Mouse (Mus musculus) cerebellum, adult 2 months (tissue): ENCODE measurements at regions not wholly inside any gene's neighbourhood (a gene's known extent, or its start where the extent isn't known, plus 50 kb on each side); places are given as distances from the start of the nearest gene placed in this dataset.

Source experiments
- CTCF ChIP-seq: fragments of 200-500 bp; IDR thresholded peaks from 2 replicates; pipeline ENCODE4 v1.5.1; 2011; ENCODE audit warnings: low read depth, mild to moderate bottlenecking, control low read depth, low read length, moderate library complexity, borderline replicate concordance; ENCODE audit not compliant: insufficient read depth
- POLR2A ChIP-seq: fragments of 200-500 bp; IDR thresholded peaks from 2 replicates; pipeline ENCODE4 v1.6.1; 2011; ENCODE audit warnings: low read length, control low read depth, borderline replicate concordance; ENCODE audit not compliant: insufficient read depth

GRCm38 (mm10) chr1:164999515-164999914 is 64.2 kb upstream of the Xcl1 start:
- TF ChIP-seq POLR2A: no peak
- TF ChIP-seq CTCF: no peak
